Mouse (Mus musculus): Measurements from ENCODE around the gene Cnih3.

DNA sequence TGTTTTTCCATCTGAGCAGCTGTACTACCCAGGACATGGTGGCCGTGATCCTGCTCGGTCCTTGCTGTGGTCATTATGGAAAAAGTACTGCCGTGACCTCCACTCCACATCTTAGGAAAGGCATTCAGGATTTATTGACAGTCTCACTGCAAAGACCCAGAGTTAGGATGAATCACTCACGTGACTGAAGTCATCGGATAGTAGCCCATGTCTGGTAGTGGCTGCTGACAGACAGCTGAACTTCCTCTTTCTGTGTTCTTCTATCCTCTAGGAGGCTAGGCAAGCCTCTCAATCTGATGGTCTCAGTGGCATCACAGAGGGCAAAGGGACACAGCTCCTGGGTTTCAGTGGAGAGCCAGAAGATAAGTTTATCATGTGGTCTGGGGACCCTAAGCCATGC lies 35.9 kb upstream of the Cnih3 start:
- TF ChIP-seq CTCF (IDR thresholded peaks at IDR 0.05; ENCODE audit: low read depth, low read length), result no peak
- no peak for TF ChIP-seq GATA2 (IDR thresholded peaks at IDR 0.05; ENCODE audit: borderline replicate concordance, low read depth, low read length)
- no peak for TF ChIP-seq TAL1 (conservative IDR thresholded peaks at IDR 0.05; ENCODE audit: low read depth, low read length)
- TF ChIP-seq GATA1 (IDR thresholded peaks at IDR 0.05; ENCODE audit: borderline replicate concordance, low read length), result no peak

Data from G1E (cell line).